Mouse (Mus musculus) c-Kit-positive CD71-positive TER-119-negative erythroid progenitor cells, embryonic 14.5 days (primary cell): Measurements from ENCODE around the gene Brinp2.

ENCODE experiments used
- DNase-seq: peaks from one replicate; pipeline ENCODE4 v3.0.0-alpha.2; 2013; ENCODE audit warnings: low read depth

The Brinp2 gene

GRCm38 (mm10) chr1:158220148-158220547 is 136.0 kb downstream of the Brinp2 start:
- DNase-seq: no peak

- no peak for DNase-seq
These were observed 137.4 kb downstream of the Brinp2 start for GRCm38 (mm10) chr1:158218750-158219149.

- DNase-seq: no peak
These were observed 137.8 kb downstream of the Brinp2 start for GRCm38 (mm10) chr1:158218294-158218693.

GRCm38 (mm10) chr1:158215581-158215980 is 140.5 kb downstream of the Brinp2 start:
- DNase-seq: no peak

GRCm38 (mm10) chr1:158214743-158215142 is 141.4 kb downstream of the Brinp2 start:
- DNase-seq: no peak

- no peak for DNase-seq
These were observed 142.4 kb downstream of the Brinp2 start for GRCm38 (mm10) chr1:158213736-158214135.

- DNase-seq: no peak
These were observed 148.5 kb downstream of the Brinp2 start for GRCm38 (mm10) chr1:158207620-158208019.

- DNase-seq: no peak
These were observed 153.2 kb downstream of the Brinp2 start for GRCm38 (mm10) chr1:158202932-158203331.
